Mouse (Mus musculus): ENCODE results near the gene Rpl10a.

GRCm38 (mm10) chr17:28286133-28286532, 42.1 kb upstream of the Rpl10a start:
- TF ChIP-seq CTCF (IDR thresholded peaks at IDR 0.05; ENCODE audit: borderline replicate concordance, insufficient read depth, low read depth, low read length) (no peak), POLR2A (IDR thresholded peaks at IDR 0.05; ENCODE audit: borderline replicate concordance, insufficient read depth, low read length) (no peak)
